ENCODE assay signal across 12 mouse cellular contexts in the genomic region with DNA sequence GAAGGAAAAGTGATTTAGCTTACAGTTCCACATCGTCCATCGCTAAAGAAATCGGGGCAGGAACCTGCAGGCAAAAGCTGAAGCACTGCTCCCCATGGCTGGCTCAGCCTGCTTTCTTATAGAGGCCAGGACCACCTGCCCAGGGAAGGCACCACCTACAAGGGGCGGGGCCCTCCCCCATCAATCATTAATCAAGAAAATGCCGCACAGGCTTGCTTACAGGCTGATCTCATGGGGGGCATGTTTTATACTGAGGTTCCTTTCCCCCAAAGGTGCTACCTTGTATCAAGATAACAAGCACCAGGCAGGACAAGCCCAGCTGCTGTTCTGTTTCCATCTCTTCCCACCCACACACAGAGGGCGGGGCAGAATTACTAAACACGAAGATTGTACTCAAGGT.
"Had no signal": no experiment of that assay in that cellular context is flagged by ENCODE, and none has a peak within 500 bp of the region (broad histone marks: within the 10 kb centered on the region; RNA-seq: fewer than 3 reads in every experiment).

No protein-coding gene starts in this region.

- DNase-seq: kidney, adult 2 months; kidney, postnatal 14 days; layer of hippocampus, postnatal 36 days; lung, adult 18-20 months; lung, postnatal 10 days; lung, postnatal 36 days; retina, postnatal 1 day; right cerebral cortex, postnatal 25 days; spleen, adult 18-20 months; thymus, adult 2 months; thymus, postnatal 14 days; thymus, postnatal 4 days had no signal
